Mouse (Mus musculus): ENCODE data around the gene Eif4a2. TPM values are rescaled to one million over a fixed set of nuclear protein-coding genes. Genes with fewer than 3 reads are reported as not detected.
A peak's percentile ranks its signal among the peaks of the same experiment; 100 is the strongest.

Gene Eif4a2
- total and polyA plus RNA-seq, 3 experiments = 358 to 660 (median 475) TPM

- H3K4me1 ChIP-seq (ENCODE audit: control insufficient read depth in 1 of 2, insufficient read depth in 2 of 2) = peaks cover 2 to 42% of the 10 kb centered on the region in 2 experiments; a peak in 2 of 4 replicates
- H3K27me3 ChIP-seq (replicated peaks) = no peaks in the 10 kb centered on the region
- H3K36me3 ChIP-seq (replicated peaks in 1 of 2; ENCODE audit: control insufficient read depth in 1 of 2, insufficient read depth in 1 of 2, low read length in 1 of 2) = peaks cover 47 to 50% of the 10 kb centered on the region in 2 experiments
- H3K27ac ChIP-seq (ENCODE audit: insufficient read depth, low read depth) = peak overlapping the region; percentile 42; the same call in 1 of the 2 replicates
- H3K79me2 ChIP-seq (replicated peaks; ENCODE audit: control insufficient read depth, extremely low read depth, insufficient read depth, poor library complexity, severe bottlenecking) = peaks cover 55% of the 10 kb centered on the region
- no peaks in the 10 kb centered on the region for H3K9me3 ChIP-seq (replicated peaks; ENCODE audit: low read length)
- dilution Hi-C loops (cut with MboI; ENCODE audit: extremely low pct_ligation_motif_present, extremely low pct_unique_long_range_greater_than_20kb, low sequenced_read_pairs) (no loop called here), in situ Hi-C loops (cut with MboI; ENCODE audit: low pct_ligation_motif_present, low pct_unique_long_range_greater_than_20kb, low sequenced_read_pairs) (no loop called here)
- TF ChIP-seq ZC3H11A (IDR thresholded peaks at IDR 0.05; ENCODE audit: low read depth, low read length) = no peak
- no peak for TF ChIP-seq USF1 (IDR thresholded peaks at IDR 0.05; ENCODE audit: low read depth, low read length)
- TF ChIP-seq CHD1 (IDR thresholded peaks at IDR 0.05; ENCODE audit: low read depth, low read length) = 0 out of 2 replicates have a peak, but pooled peaks have one; percentile 32
- 0 out of 2 replicates have a peak, but pooled peaks have one; percentile 80 for TF ChIP-seq ZMIZ1 (IDR thresholded peaks at IDR 0.05; ENCODE audit: low read depth, low read length)
- no peak for TF ChIP-seq BHLHE40 (IDR thresholded peaks at IDR 0.05; ENCODE audit: low read depth, low read length)
- peak; percentile 90; the same call in 1 of the 2 replicates for TF ChIP-seq POLR2AphosphoS2 (IDR thresholded peaks at IDR 0.05; ENCODE audit: low read depth, low read length)
- peak; percentile 54; the same call in 1 of the 2 replicates for TF ChIP-seq POLR2A (IDR thresholded peaks at IDR 0.05; ENCODE audit: low read depth, low read length)
- peak overlapping the region; percentile 99 for H3K4me2 ChIP-seq (ENCODE audit: insufficient read depth, low read depth, poor library complexity, severe bottlenecking)
- DNase-seq (ENCODE audit: extremely low read depth) = no peak
- peak overlapping the region; percentile 81 to 97 (median 91) for H3K4me3 ChIP-seq (replicated peaks in 1 of 3; ENCODE audit: low read depth in 2 of 3, low read length in 2 of 3, poor library complexity in 1 of 3)
- peak overlapping the region; percentile 100 for H3K9ac ChIP-seq (ENCODE audit: insufficient read depth, low read depth)
Measured at GRCm38 (mm10) chr16:23108943-23109342, 1.7 kb downstream of the Eif4a2 start.

GRCm38 (mm10) chr16:23109350-23110280 lies 2.4 kb downstream of the Eif4a2 start:
- in situ Hi-C loops (cut with MboI; ENCODE audit: low pct_ligation_motif_present, low pct_unique_long_range_greater_than_20kb, low sequenced_read_pairs) = no loop called here
- H3K4me3 ChIP-seq (replicated peaks in 1 of 3; ENCODE audit: low read depth in 2 of 3, low read length in 2 of 3, poor library complexity in 1 of 3) = peak overlapping the region; percentile 81 to 97 (median 91)
- dilution Hi-C loops (cut with MboI; ENCODE audit: extremely low pct_ligation_motif_present, extremely low pct_unique_long_range_greater_than_20kb, low sequenced_read_pairs) = no loop called here
- peak overlapping the region; percentile 100 for H3K9ac ChIP-seq (ENCODE audit: insufficient read depth, low read depth)
- peaks cover 58% of the 10 kb centered on the region for H3K79me2 ChIP-seq (replicated peaks; ENCODE audit: control insufficient read depth, extremely low read depth, insufficient read depth, poor library complexity, severe bottlenecking)
- H3K4me1 ChIP-seq (ENCODE audit: control insufficient read depth in 1 of 2, insufficient read depth in 2 of 2) = peaks cover 0 to 35% of the 10 kb centered on the region in 2 experiments; a peak in 2 of 4 replicates
- H3K27ac ChIP-seq (ENCODE audit: insufficient read depth, low read depth) = no peak overlapping the region; the same call in 1 of the 2 replicates
- peaks cover 54 to 57% of the 10 kb centered on the region in 2 experiments for H3K36me3 ChIP-seq (replicated peaks in 1 of 2; ENCODE audit: control insufficient read depth in 1 of 2, insufficient read depth in 1 of 2, low read length in 1 of 2)
- no peak for DNase-seq (ENCODE audit: extremely low read depth)
- H3K9me3 ChIP-seq (replicated peaks; ENCODE audit: low read length) = no peaks in the 10 kb centered on the region
- H3K27me3 ChIP-seq (replicated peaks) = no peaks in the 10 kb centered on the region
- peak overlapping the region; percentile 99 for H3K4me2 ChIP-seq (ENCODE audit: insufficient read depth, low read depth, poor library complexity, severe bottlenecking)
- TF ChIP-seq POLR2AphosphoS2 (IDR thresholded peaks at IDR 0.05; ENCODE audit: low read depth, low read length) (peak; percentile 84), MAFK (IDR thresholded peaks at IDR 0.05; ENCODE audit: insufficient replicate concordance, low read length) (no peak), JUN (IDR thresholded peaks at IDR 0.05; ENCODE audit: insufficient read depth, low read depth, low read length) (no peak), USF1 (IDR thresholded peaks at IDR 0.05; ENCODE audit: low read depth, low read length) (no peak), ZKSCAN1 (IDR thresholded peaks at IDR 0.05; ENCODE audit: borderline replicate concordance, low read depth, low read length) (no peak), USF2 (conservative IDR thresholded peaks at IDR 0.05; ENCODE audit: low read depth, low read length) (0 out of 2 replicates have a peak, but pooled peaks have one; percentile 19), TCF12 (IDR thresholded peaks at IDR 0.05; ENCODE audit: low read depth, low read length) (no peak), CTCF (conservative IDR thresholded peaks at IDR 0.05 in 1 of 2, IDR thresholded peaks at IDR 0.05 in 1 of 2; ENCODE audit: low read depth in 2 of 2, low read length in 2 of 2) (no peak), MAZ (IDR thresholded peaks at IDR 0.05; ENCODE audit: low read depth, low read length) (no peak), E2F4 (IDR thresholded peaks at IDR 0.05; ENCODE audit: insufficient replicate concordance, low read depth, low read length) (no peak), PAX5 (IDR thresholded peaks at IDR 0.05; ENCODE audit: low read length) (no peak), EP300 (IDR thresholded peaks at IDR 0.05; ENCODE audit: low read length) (no peak), TBP (conservative IDR thresholded peaks at IDR 0.05; ENCODE audit: low read depth, low read length) (peak; percentile 50; the same call in 1 of the 2 replicates), IRF4 (IDR thresholded peaks at IDR 0.05; ENCODE audit: low read depth, low read length) (no peak), RAD21 (IDR thresholded peaks at IDR 0.05; ENCODE audit: low read depth, low read length) (no peak), NRF1 (IDR thresholded peaks at IDR 0.05; ENCODE audit: low read depth, low read length) (no peak), ZNF384 (IDR thresholded peaks at IDR 0.05; ENCODE audit: low read depth, low read length) (no peak), ELF1 (IDR thresholded peaks at IDR 0.05; ENCODE audit: low read depth, low read length) (no peak), NELFE (IDR thresholded peaks at IDR 0.05; ENCODE audit: low read depth, low read length) (0 out of 2 replicates have a peak, but pooled peaks have one; percentile 36), HCFC1 (IDR thresholded peaks at IDR 0.05; ENCODE audit: low read depth, low read length) (no peak), MEF2A (IDR thresholded peaks at IDR 0.05; ENCODE audit: borderline replicate concordance, low read depth, low read length) (no peak), KAT2A (IDR thresholded peaks at IDR 0.05; ENCODE audit: insufficient replicate concordance, low read length) (0 out of 2 replicates have a peak, but pooled peaks have one; percentile 36), ZC3H11A (IDR thresholded peaks at IDR 0.05; ENCODE audit: low read depth, low read length) (no peak), UBTF (IDR thresholded peaks at IDR 0.05; ENCODE audit: low read depth, low read length) (no peak), SIN3A (IDR thresholded peaks at IDR 0.05; ENCODE audit: low read length) (peak; percentile 69)
